In genomic region chr11:37115188-37115587, GRCm38 (mm10) we compare ENCODE assay signal across 13 mouse cellular contexts.
"Had no signal": no experiment of that assay in that cellular context is flagged by ENCODE, and none has a peak within 500 bp of the region (broad histone marks: within the 10 kb centered on the region; RNA-seq: fewer than 3 reads in every experiment).

No protein-coding gene starts in this region.

- H3K27ac ChIP-seq: intestine, embryonic 15.5 days; left cerebral cortex, adult 2 months; liver, embryonic 13.5 days had no signal

- H3K36me3 ChIP-seq: intestine, embryonic 15.5 days; liver, embryonic 13.5 days had no signal

- ATAC-seq: intestine, embryonic 15.5 days; lung, postnatal 0 days had no signal

- H3K9ac ChIP-seq: intestine, embryonic 15.5 days; liver, embryonic 13.5 days had no signal

- DNase-seq: kidney, adult 2 months; layer of hippocampus, postnatal 36 days; liver, embryonic 13.5 days; lung, adult 2 months; lung, postnatal 36 days; midbrain, embryonic 14.5 days; thymus, adult 18-20 months; thymus, postnatal 36 days had no signal

- H3K4me1 ChIP-seq: intestine, embryonic 15.5 days; liver, embryonic 13.5 days; megakaryocyte, embryonic 14.5 days had no signal

- H3K9me3 ChIP-seq: intestine, embryonic 15.5 days; liver, embryonic 13.5 days; megakaryocyte, embryonic 14.5 days had no signal

- H3K4me3 ChIP-seq: intestine, embryonic 15.5 days; left cerebral cortex, adult 2 months; liver, embryonic 13.5 days; megakaryocyte, embryonic 14.5 days had no signal

- H3K27me3 ChIP-seq: intestine, embryonic 15.5 days; liver, embryonic 13.5 days; megakaryocyte, embryonic 14.5 days had no signal

- H3K4me2 ChIP-seq: intestine, embryonic 15.5 days; liver, embryonic 13.5 days; midbrain, embryonic 11.5 days had no signal
